ENCODE assay signal across 9 mouse cellular contexts in genomic region chr1:90743445-90743844, GRCm38 (mm10).
A peak's percentile ranks its signal among the peaks of the same experiment; 100 is the strongest.
DNase-seq lines count a peak whose midpoint lies in the region; ATAC-seq lines count a peak whose summit lies in the region.
"Had no signal": no experiment of that assay in that cellular context is flagged by ENCODE, and none has a peak within 500 bp of the region (broad histone marks: within the 10 kb centered on the region; RNA-seq: fewer than 3 reads in every experiment).

No protein-coding gene starts in this region.

- 73% methylated on average over 1 of the region's 1 CpGs for WGBS in kidney, embryonic 14.5 days
- 83% methylated on average over 1 of the region's 1 CpGs for WGBS in forebrain, embryonic 13.5 days
- WGBS in limb, embryonic 10.5 days, result 86% methylated on average over 1 of the region's 1 CpGs
- 75% methylated on average over 1 of the region's 1 CpGs for WGBS in neural tube, embryonic 15.5 days

- H3K27me3 ChIP-seq in kidney, embryonic 14.5 days (ENCODE audit: control insufficient read depth, insufficient read depth, low read length), result no peaks in the 10 kb centered on the region
- no peaks in the 10 kb centered on the region for H3K27me3 ChIP-seq in forebrain, embryonic 13.5 days
- no peaks in the 10 kb centered on the region for H3K27me3 ChIP-seq in limb, embryonic 10.5 days (ENCODE audit: low read depth, poor library complexity, severe bottlenecking)
- no peaks in the 10 kb centered on the region for H3K27me3 ChIP-seq in neural tube, embryonic 15.5 days (replicated peaks)
- H3K27me3 ChIP-seq: Patski had no signal

- no peaks in the 10 kb centered on the region for H3K9me3 ChIP-seq in kidney, embryonic 14.5 days (ENCODE audit: control insufficient read depth, low read length)
- H3K9me3 ChIP-seq in forebrain, embryonic 13.5 days (replicated peaks), result no peaks in the 10 kb centered on the region
- H3K9me3 ChIP-seq in limb, embryonic 10.5 days (replicated peaks), result no peaks in the 10 kb centered on the region
- no peaks in the 10 kb centered on the region for H3K9me3 ChIP-seq in neural tube, embryonic 15.5 days (replicated peaks)

- H3K4me1 ChIP-seq in kidney, embryonic 14.5 days (ENCODE audit: control insufficient read depth, insufficient read depth, low read length), result no peaks in the 10 kb centered on the region
- H3K4me1 ChIP-seq in forebrain, embryonic 13.5 days, result peaks cover 15% of the 10 kb centered on the region
- H3K4me1 ChIP-seq in limb, embryonic 10.5 days, result peaks cover 21% of the 10 kb centered on the region
- peaks cover 17% of the 10 kb centered on the region for H3K4me1 ChIP-seq in neural tube, embryonic 15.5 days

- no peak for ATAC-seq in kidney, embryonic 14.5 days (ENCODE audit: low FRiP score, low TSS enrichment)
- ATAC-seq in forebrain, embryonic 13.5 days, result peak; percentile 52; the same call in 1 of the 2 replicates
- peak; percentile 50 for ATAC-seq in neural tube, embryonic 15.5 days (ENCODE audit: low FRiP score)
- ATAC-seq: Patski had no signal

- H3K4me3 ChIP-seq in kidney, embryonic 14.5 days (ENCODE audit: low read length), result no peak overlapping the region
- no peak overlapping the region for H3K4me3 ChIP-seq in forebrain, embryonic 13.5 days
- H3K4me3 ChIP-seq in limb, embryonic 10.5 days, result peak overlapping the region; percentile 45; the same call in 1 of the 2 replicates
- H3K4me3 ChIP-seq in neural tube, embryonic 15.5 days (replicated peaks), result no peak overlapping the region

- H3K36me3 ChIP-seq in kidney, embryonic 14.5 days (ENCODE audit: control insufficient read depth, insufficient read depth, low read length), result no peaks in the 10 kb centered on the region
- H3K36me3 ChIP-seq in forebrain, embryonic 13.5 days (ENCODE audit: poor library complexity, severe bottlenecking), result no peaks in the 10 kb centered on the region
- no peaks in the 10 kb centered on the region for H3K36me3 ChIP-seq in limb, embryonic 10.5 days
- H3K36me3 ChIP-seq in neural tube, embryonic 15.5 days, result no peaks in the 10 kb centered on the region

- H3K9ac ChIP-seq in kidney, embryonic 14.5 days (ENCODE audit: low read depth, low read length), result no peak overlapping the region
- no peak overlapping the region for H3K9ac ChIP-seq in forebrain, embryonic 13.5 days
- no peak overlapping the region for H3K9ac ChIP-seq in neural tube, embryonic 15.5 days (replicated peaks)

- H3K27ac ChIP-seq in kidney, embryonic 14.5 days (ENCODE audit: low read depth, low read length), result peak overlapping the region; percentile 63; the same call in 1 of the 2 replicates
- H3K27ac ChIP-seq in forebrain, embryonic 13.5 days, result peak overlapping the region; percentile 86; the same call in 1 of the 2 replicates
- H3K27ac ChIP-seq in limb, embryonic 10.5 days, result peak overlapping the region; percentile 88
- H3K27ac ChIP-seq in neural tube, embryonic 15.5 days (replicated peaks), result peak overlapping the region; percentile 86

- H3K4me2 ChIP-seq in kidney, embryonic 14.5 days (replicated peaks; ENCODE audit: low read depth, low read length), result no peak overlapping the region; the same call in 1 of the 2 replicates
- H3K4me2 ChIP-seq in forebrain, embryonic 13.5 days, result peak overlapping the region; percentile 64
- H3K4me2 ChIP-seq in neural tube, embryonic 15.5 days, result peak overlapping the region; percentile 64

- DNase-seq in kidney, adult 18-20 months, result no peak
- DNase-seq in limb, embryonic 10.5 days (ENCODE audit: low spot score), result no peak
- no peak for DNase-seq in adrenal gland, adult 2 months
- no peak for DNase-seq in urinary bladder, postnatal 14 days (ENCODE audit: low spot score)
- no peak for DNase-seq in adrenal gland, postnatal 25 days
